Mouse (Mus musculus) thymus, adult 2 months (tissue): ENCODE measurements at regions not wholly inside any gene's neighbourhood (a gene's known extent, or its start where the extent isn't known, plus 50 kb on each side); places are given as distances from the start of the nearest gene placed in this dataset.

Experiments
- DNase-seq: peaks from one replicate; pipeline ENCODE4 v3.0.0; 2021
- H3K27ac ChIP-seq: fragments of 200-500 bp; 2 replicates; pipeline ENCODE4 v1.5.1; 2012; ENCODE audit warnings: low read length, control low read depth; ENCODE audit not compliant: control insufficient read depth, insufficient read depth
- H3K27me3 ChIP-seq: fragments of 200-500 bp; 2 replicates; pipeline ENCODE4 v1.6.1; 2012; ENCODE audit warnings: mild to moderate bottlenecking, low read length, moderate library complexity, mixed read lengths; ENCODE audit not compliant: control insufficient read depth, insufficient read depth
- H3K36me3 ChIP-seq: fragments of 200-500 bp; 2 replicates; pipeline ENCODE4 v1.6.1; 2012; ENCODE audit warnings: mild to moderate bottlenecking, low read length, moderate library complexity; ENCODE audit not compliant: control insufficient read depth, insufficient read depth
- H3K4me1 ChIP-seq: fragments of 200-500 bp; replicated peaks from 2 replicates; pipeline ENCODE4 v1.6.1; 2012; ENCODE audit warnings: low read length; ENCODE audit not compliant: control insufficient read depth, insufficient read depth
- H3K4me3 ChIP-seq: fragments of 200-500 bp; 2 replicates; pipeline ENCODE4 v1.5.1; 2012; ENCODE audit warnings: mild to moderate bottlenecking, low read length, control low read depth, moderate library complexity; ENCODE audit not compliant: control insufficient read depth, insufficient read depth
- CTCF ChIP-seq: fragments of 200-500 bp; IDR thresholded peaks from 2 replicates; pipeline ENCODE4 v1.5.1; 2012; ENCODE audit warnings: mild to moderate bottlenecking, control low read depth, low read length, moderate library complexity, borderline replicate concordance; ENCODE audit not compliant: control insufficient read depth, poor library complexity, insufficient read depth; ENCODE audit errors: extremely low read depth
- POLR2A ChIP-seq: fragments of 200-500 bp; IDR thresholded peaks from 2 replicates; pipeline ENCODE4 v1.6.1; 2012; ENCODE audit warnings: mild to moderate bottlenecking, low read length, control low read depth, moderate library complexity; ENCODE audit not compliant: control insufficient read depth, poor library complexity, insufficient read depth; ENCODE audit errors: extremely low read depth
- WGBS: fragments of 180-500 bp; shearing (Covaris S2); methylation state at CpG from one replicate; pipeline ENCODE4 v1.1.7; 2018; 5-methylcytosine and 5-hydroxymethylcytosine counted together

DNA sequence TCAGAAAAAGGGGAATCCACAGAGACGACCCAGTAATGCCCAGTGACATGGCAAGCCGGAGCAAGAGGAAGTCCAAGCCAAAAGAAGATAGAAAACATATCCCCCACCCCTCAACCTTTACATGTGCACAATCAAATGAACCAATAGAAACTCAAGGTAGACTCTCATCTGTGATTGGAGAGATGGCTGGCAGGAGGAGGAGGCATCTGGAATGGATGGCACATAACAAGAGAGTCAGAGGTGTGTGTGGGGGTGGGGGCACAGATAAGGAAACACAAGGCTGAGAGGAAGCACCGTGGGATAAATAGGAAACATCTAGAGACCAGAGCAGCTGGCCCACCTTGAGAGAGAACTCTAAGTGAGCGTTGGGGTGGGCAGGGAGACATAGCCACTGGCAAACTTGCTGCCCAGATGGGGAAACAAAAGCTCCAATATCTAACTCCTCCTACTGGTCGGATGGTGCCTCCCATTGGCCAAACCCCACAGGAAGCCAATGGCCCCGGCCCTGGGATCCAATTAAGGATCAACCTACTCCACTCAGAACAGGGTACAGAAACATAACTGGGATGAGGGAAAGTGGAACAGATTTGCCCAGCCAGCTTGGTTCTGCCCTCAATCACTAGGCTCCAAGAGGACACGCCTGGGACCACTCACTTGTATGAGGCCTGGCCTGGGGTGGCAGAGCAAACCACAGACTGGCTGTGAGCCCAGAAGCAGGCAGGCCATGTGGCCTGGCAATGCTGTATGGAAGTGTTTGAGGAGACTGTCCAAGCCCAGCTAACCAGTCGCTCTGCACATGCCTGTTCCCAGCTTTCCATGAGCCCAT is 357.9 kb downstream of the Bcor start:
- no peak overlapping the region for H3K27ac ChIP-seq
- H3K4me3 ChIP-seq = no peak overlapping the region
- no peaks in the 10 kb centered on the region for H3K27me3 ChIP-seq
- no peaks in the 10 kb centered on the region for H3K36me3 ChIP-seq
- WGBS = 36% methylated on average over 8 of the region's 8 CpGs
- no peak for DNase-seq
- H3K4me1 ChIP-seq = peaks cover 22% of the 10 kb centered on the region
- TF ChIP-seq POLR2A (no peak), CTCF (no peak)

DNA sequence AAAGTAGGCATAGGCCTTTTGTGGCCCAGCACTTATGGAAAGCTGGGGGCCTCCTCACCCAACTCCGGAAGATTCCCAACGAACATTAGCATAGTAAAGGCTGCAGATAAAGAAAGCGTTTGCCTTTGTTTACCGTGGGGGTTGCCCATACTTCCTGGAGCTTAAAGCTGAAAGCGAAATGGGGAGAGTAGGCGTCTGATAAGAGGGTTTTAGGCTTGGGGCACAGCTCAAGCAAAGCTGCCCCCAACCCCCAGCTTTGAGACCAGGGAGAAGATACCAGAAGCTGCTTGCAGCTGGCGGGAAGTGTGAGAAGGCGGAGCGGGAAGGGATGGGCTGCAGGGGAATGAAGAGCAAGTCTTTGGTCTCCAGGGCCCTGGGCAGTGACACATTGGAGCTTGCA is 356.9 kb downstream of the Bcor start:
- H3K36me3 ChIP-seq = no peaks in the 10 kb centered on the region
- DNase-seq = no peak
- H3K27ac ChIP-seq = no peak overlapping the region
- H3K27me3 ChIP-seq = no peaks in the 10 kb centered on the region
- no peak overlapping the region for H3K4me3 ChIP-seq
- 68% methylated on average over 9 of the region's 9 CpGs for WGBS
- TF ChIP-seq CTCF = no peak
- no peak for TF ChIP-seq POLR2A
- H3K4me1 ChIP-seq = peaks cover 28% of the 10 kb centered on the region

DNA sequence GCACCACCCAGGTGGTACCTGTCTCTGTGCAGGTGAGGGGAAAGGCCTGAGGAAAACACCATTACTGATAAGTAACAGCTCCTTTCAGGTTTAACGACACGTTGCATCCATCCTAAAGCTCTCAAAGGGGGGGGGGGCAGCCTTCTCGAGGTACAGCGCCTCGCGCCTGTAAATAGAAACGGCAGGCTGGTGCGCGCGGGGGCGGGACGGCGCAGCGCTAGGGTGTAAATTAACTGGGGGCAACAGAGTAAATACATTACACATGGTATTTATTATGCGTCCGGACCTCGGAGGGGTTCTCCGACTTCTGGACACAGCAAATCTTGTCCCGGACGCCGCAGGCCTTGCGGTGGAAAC is 353.3 kb downstream of the Bcor start:
- H3K27ac ChIP-seq = no peak overlapping the region

DNA sequence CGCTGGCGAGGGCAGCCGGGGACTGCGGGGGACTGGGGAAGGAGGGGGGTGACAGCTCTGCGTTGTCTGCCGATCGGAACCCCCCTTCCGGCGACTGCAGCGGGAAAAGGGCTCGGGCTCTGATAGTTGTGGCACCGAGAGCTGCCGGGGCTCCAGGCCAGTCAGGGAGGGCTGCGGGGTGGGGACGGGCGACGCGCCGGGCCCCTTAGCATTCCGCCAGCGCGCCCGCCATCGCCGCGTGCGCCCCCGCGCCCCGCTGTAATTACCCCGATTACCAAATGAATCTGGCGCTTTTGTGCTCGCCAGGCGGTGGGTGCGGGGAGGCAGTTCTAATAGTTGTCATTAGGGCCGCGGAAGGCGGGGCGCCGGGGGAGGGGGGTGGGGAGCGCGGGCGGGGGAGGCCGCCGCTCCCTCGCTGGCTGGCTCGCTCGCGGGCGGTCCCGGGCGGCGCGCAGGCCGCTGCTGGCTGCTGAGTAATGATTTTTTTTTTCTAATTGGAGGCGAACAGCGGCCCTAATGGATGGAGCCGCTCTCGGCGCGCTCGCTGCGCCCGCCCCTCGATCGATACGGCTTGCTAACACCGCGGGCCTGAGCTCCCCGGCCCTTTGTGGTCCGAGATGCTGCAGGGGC is 352.8 kb downstream of the Bcor start:
- H3K27me3 ChIP-seq = no peaks in the 10 kb centered on the region
- H3K4me3 ChIP-seq = peak overlapping the region; percentile 29
- peaks cover 21% of the 10 kb centered on the region for H3K4me1 ChIP-seq
- no peaks in the 10 kb centered on the region for H3K36me3 ChIP-seq
- H3K27ac ChIP-seq = no peak overlapping the region
- 1% methylated on average over 51 of the region's 71 CpGs for WGBS
- TF ChIP-seq CTCF (no peak), POLR2A (no peak)
- no peak for DNase-seq

More for the DNA sequence above, 353.3 kb downstream of the Bcor start:
- TF ChIP-seq CTCF (no peak), POLR2A (no peak)
- DNase-seq = no peak
- peak overlapping the region; percentile 29 for H3K4me3 ChIP-seq
- WGBS = 12% methylated on average over 22 of the region's 22 CpGs
- no peaks in the 10 kb centered on the region for H3K27me3 ChIP-seq
- peaks cover 21% of the 10 kb centered on the region for H3K4me1 ChIP-seq
- no peaks in the 10 kb centered on the region for H3K36me3 ChIP-seq

DNA sequence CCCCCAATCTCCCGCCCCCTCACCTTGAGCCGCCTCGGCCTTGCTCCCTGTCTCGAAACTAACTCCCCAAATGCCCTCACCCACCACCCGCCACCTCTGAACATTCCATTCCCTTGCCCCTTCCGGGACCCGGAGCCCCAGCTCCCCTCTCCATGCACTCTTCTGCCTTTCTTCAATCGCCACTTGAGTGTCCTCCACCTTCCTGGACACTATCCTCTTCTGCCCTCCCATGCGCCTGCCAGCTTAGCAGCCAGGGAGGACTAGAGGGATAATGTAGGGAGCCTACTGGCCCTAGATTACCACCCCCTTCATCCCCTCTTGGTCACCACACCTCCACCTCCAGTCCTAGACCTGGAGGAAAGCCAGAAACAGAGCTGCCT is 352.3 kb downstream of the Bcor start:
- no peaks in the 10 kb centered on the region for H3K36me3 ChIP-seq
- H3K4me3 ChIP-seq = peak overlapping the region; percentile 29
- 20% methylated on average over 9 of the region's 9 CpGs for WGBS
- H3K4me1 ChIP-seq = peaks cover 19% of the 10 kb centered on the region
- TF ChIP-seq CTCF = no peak
- no peak for TF ChIP-seq POLR2A
- no peak for DNase-seq
- no peaks in the 10 kb centered on the region for H3K27me3 ChIP-seq
- H3K27ac ChIP-seq = no peak overlapping the region

DNA sequence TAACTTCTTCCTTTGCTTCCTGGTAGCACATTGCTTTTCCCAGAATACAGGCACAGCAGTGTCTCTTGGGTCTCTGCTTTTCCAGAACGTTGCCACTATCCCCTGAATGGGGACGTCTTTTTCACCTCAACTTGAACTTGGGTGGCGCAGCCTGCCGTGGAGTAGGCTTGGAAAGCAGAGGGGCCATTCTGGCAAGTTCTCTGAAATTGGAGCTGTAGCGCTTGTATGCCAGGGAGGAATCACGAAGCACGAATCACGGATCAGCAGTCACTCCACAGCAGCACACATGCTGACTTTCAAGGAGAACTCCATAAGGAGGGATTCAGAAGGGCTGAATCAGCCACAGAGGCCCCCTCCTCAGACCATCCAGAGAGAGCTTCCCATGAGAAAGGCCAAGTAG is 351.2 kb downstream of the Bcor start:
- WGBS = 85% methylated on average over 8 of the region's 8 CpGs

More for the DNA sequence above, 351.2 kb downstream of the Bcor start:
- Histone ChIP-seq H3K4me3 (no peak overlapping the region), H3K27me3 (no peaks in the 10 kb centered on the region), H3K36me3 (no peaks in the 10 kb centered on the region), H3K27ac (no peak overlapping the region), H3K4me1 (peaks cover 13% of the 10 kb centered on the region)
- DNase-seq = no peak
- TF ChIP-seq CTCF (no peak), POLR2A (no peak)
